Mouse (Mus musculus) urinary bladder, adult 2 months (tissue): ENCODE results near the gene Cand1. TPM values are rescaled to one million over a fixed set of nuclear protein-coding genes. Genes with fewer than 3 reads are reported as not detected.

Source experiments
- DNase-seq: peaks from one replicate; pipeline ENCODE4 v3.0.0; 2022; ENCODE audit warnings: low spot score
- polyA plus RNA-seq: library from polyadenylated mRNA; depleted of rRNA; stranded (reverse); fragments of >200 nt; gene quantifications from 2 replicates; pipeline ENCODE4 v1.2.3, GENCODE M21; 2012; rRNA removed

Gene Cand1
- polyA plus RNA-seq: 23.7 and 31.6 TPM in 2 replicates

GRCm38 (mm10) chr10:119239969-119240721 is at the start of gene Cand1:
Gene Cand1 (minus strand): TSS chr10:119240055.
- peak; percentile 100 for DNase-seq

GRCm38 (mm10) chr10:119278871-119279270 is 39.0 kb upstream of the Cand1 start:
- no peak for DNase-seq

GRCm38 (mm10) chr10:119274333-119274732 is 34.5 kb upstream of the Cand1 start:
- DNase-seq: no peak

DNA sequence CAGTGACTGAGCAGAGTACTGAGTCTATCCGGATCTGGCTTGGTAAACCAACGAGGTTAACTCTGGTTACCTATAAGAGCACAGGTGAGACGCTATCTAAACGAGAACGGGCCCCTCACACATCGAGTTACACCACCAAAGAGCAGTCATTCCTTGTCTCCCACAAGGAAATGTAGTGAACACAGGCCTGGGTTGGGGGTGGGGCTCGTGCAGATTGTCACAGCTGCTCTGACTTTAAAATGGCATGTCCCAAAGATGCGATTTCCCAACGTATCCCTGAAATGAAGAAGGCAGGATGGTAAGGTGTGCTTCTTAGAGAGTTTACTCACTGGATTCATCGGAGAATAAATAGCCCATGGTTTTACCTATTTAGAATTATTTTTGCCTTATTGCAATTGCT is 32.7 kb upstream of the Cand1 start:
- no peak for DNase-seq

GRCm38 (mm10) chr10:119272005-119272404 is 32.1 kb upstream of the Cand1 start:
- DNase-seq: no peak

DNA sequence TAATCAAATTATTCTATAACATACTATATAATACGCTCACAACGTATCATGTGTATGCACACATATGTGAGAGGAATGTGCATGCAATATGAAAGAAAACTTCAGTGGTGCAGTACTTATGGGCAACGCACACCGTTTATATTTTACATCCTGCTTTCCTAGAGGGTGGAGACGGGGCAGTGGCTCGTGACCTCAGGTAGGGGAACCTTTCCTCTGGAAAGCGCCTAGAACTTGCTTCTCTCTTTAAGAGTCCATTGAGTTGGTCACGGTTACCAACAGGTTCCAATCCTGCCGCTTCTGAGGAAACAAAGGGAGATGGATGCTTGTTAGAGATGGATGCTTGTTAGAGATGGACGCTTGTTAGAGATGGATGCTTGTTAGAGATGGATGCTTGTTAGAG is 31.2 kb upstream of the Cand1 start:
- no peak for DNase-seq

DNA sequence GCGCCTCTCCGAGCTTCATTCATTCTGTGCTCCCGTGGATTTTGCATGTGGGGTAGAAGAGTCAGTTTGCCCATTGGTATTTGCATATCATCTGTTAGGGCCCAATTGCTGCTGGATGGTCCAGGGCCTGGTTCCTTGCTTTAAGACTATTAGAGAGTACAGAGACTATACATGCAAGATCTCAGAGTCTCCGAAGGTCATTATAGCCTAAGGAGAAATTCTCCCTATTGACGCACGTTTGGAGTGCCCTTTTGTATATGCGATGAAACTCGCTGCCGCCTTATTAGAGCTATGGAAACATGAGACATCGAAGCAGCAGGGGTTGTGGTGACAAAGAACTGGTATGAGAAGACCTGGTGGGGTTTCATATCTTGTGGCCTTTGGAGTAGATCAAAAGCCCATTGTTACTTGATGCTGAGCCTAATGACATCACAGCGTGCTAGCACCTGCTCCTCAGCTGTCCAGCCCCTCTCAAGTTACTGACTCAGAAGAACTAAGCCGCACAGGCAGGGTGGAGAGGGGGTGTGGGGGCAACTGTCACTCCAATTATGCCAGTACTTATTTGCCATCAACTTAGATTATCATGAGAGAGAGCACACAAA is 30.6 kb upstream of the Cand1 start:
- DNase-seq: no peak

DNA sequence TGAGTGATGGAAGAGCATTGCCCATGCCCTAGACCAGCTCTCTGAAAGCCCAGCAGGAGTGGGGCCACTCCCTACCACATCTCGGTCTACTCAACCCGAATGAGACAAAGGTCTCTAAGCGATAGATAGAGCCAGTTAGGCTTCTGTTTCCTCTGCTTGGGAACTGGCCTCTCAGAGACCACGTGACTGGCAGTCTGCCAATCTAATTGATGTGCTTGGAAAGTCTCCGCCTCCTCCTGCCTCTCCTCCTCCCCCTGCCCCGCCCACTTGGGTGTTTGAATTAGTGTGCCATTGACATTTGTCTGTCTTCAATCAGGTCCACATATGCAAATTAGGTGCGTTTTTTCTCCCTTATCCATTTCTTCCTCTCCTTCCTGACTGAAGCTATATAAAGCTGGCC is 24.9 kb upstream of the Cand1 start:
- no peak for DNase-seq

DNA sequence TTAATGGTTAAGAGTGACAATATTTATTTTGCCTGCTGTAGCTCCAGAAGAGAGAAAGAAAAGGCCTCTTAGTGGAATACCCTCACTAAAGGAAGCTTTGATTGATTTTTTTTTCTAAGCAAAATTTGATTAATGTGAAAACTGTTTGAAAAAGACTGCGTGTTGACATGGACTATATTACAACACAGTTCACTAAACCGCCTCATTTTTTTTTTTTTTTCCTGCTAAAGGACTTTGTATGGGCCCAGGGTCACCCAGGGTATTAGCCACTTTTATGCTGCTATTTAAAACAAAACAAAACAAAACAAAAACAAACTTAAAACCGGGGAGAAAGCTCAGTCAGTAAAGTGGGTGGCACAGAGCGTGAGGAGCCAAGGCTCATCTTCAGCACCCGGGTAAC is 23.0 kb upstream of the Cand1 start:
- no peak for DNase-seq

DNA sequence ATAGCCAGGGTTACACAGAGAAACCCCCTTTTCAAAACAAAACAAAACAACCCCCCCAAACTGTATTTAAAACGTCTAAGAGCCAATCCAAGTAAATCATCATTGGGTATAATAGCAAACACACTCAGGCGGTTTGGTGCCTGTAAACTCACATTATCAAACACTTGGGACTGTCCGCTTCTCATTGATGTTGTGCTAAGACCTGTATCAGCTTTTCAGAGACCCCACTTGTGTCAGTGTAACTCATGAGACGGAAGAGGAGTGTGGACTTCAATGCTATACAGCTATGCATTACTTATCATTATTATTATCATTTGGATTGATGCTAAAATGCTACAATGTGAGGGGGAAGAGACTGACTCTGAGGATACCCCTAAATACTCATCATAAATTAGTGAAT is 18.0 kb upstream of the Cand1 start:
- no peak for DNase-seq

DNA sequence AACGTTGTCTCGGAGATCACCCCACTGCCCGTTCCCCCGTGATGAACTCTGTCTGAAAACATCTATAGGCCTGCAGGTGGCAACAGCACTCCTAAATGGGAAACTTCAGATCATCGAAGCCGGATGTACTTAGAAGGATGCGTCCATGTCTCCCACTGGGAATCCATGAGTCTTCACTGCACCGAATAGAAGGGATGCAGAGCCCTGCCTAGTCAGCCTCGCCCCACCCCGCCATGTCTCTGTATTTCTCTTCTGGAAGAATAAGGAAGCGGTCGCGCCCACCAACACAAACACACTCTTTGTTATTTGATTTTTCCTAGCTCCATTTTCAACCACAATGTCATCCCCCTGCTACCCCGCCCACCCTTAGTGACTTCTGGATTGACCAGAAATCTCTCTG is 4.3 kb upstream of the Cand1 start:
- DNase-seq: no peak

DNA sequence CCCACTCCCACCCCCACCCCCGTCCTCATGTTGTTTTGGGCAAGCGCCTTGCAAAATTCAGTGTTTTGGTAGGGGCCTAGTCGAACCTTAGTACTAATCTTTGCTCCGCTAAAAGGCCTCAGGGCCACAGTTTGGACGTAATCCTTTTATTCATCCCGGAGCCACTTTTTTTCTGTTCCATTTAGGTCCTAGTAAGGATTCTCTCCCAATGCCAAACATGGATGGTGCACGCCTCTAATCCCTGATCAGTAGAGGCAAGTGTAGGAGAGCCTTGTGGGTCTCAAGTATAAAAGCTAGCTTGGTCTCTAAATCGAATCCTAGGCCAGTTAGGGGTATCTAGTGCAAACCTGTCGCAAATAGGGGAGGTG is 851 bp upstream of the Cand1 start:
- DNase-seq: no peak

- no peak for DNase-seq
These were observed 254 bp downstream of the Cand1 start for GRCm38 (mm10) chr10:119239633-119239968.

GRCm38 (mm10) chr10:119238985-119239631 is 747 bp downstream of the Cand1 start:
- DNase-seq: peak; percentile 56

DNA sequence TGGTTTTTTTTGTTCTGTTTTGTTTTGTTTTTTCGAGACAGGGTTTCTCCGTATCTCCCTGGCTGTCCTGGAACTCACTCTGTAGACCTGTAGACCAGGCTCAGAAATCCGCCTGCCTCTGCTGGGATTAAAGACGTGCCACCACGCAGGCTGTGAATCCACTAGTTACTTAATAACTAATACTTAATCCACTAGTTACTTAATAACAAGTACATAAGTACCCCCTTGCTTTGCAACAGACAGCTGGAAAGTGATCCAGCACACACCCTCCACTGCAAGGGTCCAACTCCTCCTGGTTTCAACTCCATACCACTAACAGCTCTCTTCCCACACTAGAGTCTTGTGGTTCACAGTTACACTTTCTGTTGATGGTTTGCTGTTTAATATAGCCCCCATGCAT is 8.3 kb downstream of the Cand1 start:
- DNase-seq: no peak

GRCm38 (mm10) chr10:119230703-119231102 is 9.2 kb downstream of the Cand1 start:
- DNase-seq: no peak

- no peak for DNase-seq
These were observed 9.7 kb downstream of the Cand1 start for GRCm38 (mm10) chr10:119230074-119230669.

DNA sequence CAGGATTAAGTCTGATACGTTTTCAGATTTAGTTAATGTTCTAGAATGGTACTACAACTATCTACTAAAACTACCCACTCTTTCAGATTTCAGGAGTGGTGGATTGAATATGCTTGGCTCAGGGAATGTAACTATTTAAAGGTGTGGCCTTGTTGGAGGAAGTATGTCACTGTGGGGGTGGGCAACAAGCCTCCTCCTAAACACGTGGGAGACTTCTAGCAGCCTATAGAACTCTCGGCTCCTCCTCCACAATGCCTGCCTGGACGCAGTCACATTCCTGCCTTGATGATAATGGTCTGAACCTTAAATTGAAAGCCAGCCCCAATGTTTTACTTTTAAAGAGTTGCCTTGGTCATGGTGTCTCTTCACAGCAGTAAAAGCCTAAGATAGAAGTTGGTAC is 16.2 kb downstream of the Cand1 start:
- DNase-seq: no peak

- no peak for DNase-seq
These were observed 18.2 kb downstream of the Cand1 start for GRCm38 (mm10) chr10:119221631-119222030.

DNA sequence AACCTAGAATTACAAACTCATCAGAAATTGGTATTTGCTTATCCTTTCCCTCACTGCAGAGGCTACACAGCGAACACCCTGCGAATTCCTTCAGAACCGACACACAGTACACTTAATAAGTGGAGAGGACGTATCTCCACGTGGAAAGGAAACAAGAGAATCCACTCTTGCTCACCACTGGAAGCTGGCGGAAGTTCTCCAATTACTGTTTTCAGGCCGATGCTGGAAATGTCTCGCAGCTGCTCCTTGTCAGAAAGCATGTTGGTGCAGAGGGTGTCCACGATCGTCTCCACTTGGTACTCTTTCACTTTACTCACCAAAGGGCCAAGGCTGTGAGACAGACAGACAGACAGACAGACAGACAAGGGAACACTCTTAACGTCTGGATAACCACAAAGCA is 20.4 kb downstream of the Cand1 start:
- no peak for DNase-seq

- no peak for DNase-seq
These were observed 21.4 kb downstream of the Cand1 start for GRCm38 (mm10) chr10:119218274-119219080.

DNA sequence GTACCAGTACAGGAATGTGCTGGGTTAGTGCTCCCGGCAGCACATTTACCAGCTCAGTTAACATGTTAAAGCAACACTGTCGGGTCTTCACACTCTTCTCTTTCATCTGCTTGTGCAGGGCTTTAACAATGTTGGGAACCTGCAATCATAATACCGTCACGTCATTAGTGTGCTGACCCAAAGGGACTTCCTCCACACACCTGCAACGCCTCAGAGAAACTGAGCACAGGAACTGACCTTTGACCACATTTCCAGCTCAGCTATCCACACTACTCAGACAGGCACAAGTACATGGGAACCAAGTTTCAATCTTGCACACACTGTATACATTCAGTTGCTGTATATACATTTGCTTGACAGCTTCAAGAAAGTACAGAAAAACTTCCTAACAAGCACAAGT is 27.4 kb downstream of the Cand1 start:
- no peak for DNase-seq
